Mouse (Mus musculus): ENCODE measurements around the gene Ptch2. TPM values are rescaled to one million over a fixed set of nuclear protein-coding genes. Genes with fewer than 3 reads are reported as not detected.

Gene Ptch2
- total and polyA plus RNA-seq, 2 experiments, result 0.18 to 1.4 TPM

GRCm38 (mm10) chr4:117131890-117132793, 36.3 kb downstream of the Ptch2 start:
- DNase-seq (ENCODE audit: extremely low read depth, low read depth, low spot score), result no peak
- 44% methylated on average over 7 of the region's 7 CpGs for WGBS
- Histone ChIP-seq H3K27me3 (ENCODE audit: control insufficient read depth, insufficient read depth, low read length) (no peaks in the 10 kb centered on the region), H3K27ac (replicated peaks; ENCODE audit: insufficient read depth, low read depth, low read length) (peak overlapping the region; percentile 58), H3K9ac (ENCODE audit: low read depth, low read length) (peak overlapping the region; percentile 85), H3K4me1 (ENCODE audit: control insufficient read depth, insufficient read depth, low read length) (peaks cover 21% of the 10 kb centered on the region), H3K4me3 (ENCODE audit: insufficient read depth, low read depth, low read length) (peak overlapping the region; percentile 82), H3K79me2 (ENCODE audit: control insufficient read depth, insufficient read depth, low read length) (peaks cover 6% of the 10 kb centered on the region; the same call in 1 of the 2 replicates), H3K36me3 (ENCODE audit: control insufficient read depth, insufficient read depth, low read length) (peaks cover 47% of the 10 kb centered on the region)
- TF ChIP-seq CTCF (IDR thresholded peaks at IDR 0.05; ENCODE audit: low read depth, low read length) (no peak), POLR2A (IDR thresholded peaks at IDR 0.05; ENCODE audit: extremely low read depth, insufficient read depth, low read length) (no peak)

GRCm38 (mm10) chr4:117132794-117133143, 36.9 kb downstream of the Ptch2 start:
- H3K27me3 ChIP-seq (ENCODE audit: control insufficient read depth, insufficient read depth, low read length), result no peaks in the 10 kb centered on the region
- TF ChIP-seq POLR2A (IDR thresholded peaks at IDR 0.05; ENCODE audit: extremely low read depth, insufficient read depth, low read length) (no peak), CTCF (IDR thresholded peaks at IDR 0.05; ENCODE audit: low read depth, low read length) (no peak)
- H3K79me2 ChIP-seq (ENCODE audit: control insufficient read depth, insufficient read depth, low read length), result peaks cover 6% of the 10 kb centered on the region; the same call in 1 of the 2 replicates
- peak overlapping the region; percentile 82 for H3K4me3 ChIP-seq (ENCODE audit: insufficient read depth, low read depth, low read length)
- H3K27ac ChIP-seq (replicated peaks; ENCODE audit: insufficient read depth, low read depth, low read length), result peak overlapping the region; percentile 58
- peak overlapping the region; percentile 85 for H3K9ac ChIP-seq (ENCODE audit: low read depth, low read length)
- WGBS, result 42% methylated on average over 11 of the region's 11 CpGs
- H3K4me1 ChIP-seq (ENCODE audit: control insufficient read depth, insufficient read depth, low read length), result peaks cover 21% of the 10 kb centered on the region
- DNase-seq (ENCODE audit: extremely low read depth, low read depth, low spot score), result no peak
- H3K36me3 ChIP-seq (ENCODE audit: control insufficient read depth, insufficient read depth, low read length), result peaks cover 44% of the 10 kb centered on the region

GRCm38 (mm10) chr4:117133366-117133796, 37.5 kb downstream of the Ptch2 start:
- Histone ChIP-seq H3K27ac (replicated peaks; ENCODE audit: insufficient read depth, low read depth, low read length) (peak overlapping the region; percentile 58), H3K4me3 (ENCODE audit: insufficient read depth, low read depth, low read length) (peak overlapping the region; percentile 82)
- DNase-seq (ENCODE audit: extremely low read depth, low read depth, low spot score), result no peak

GRCm38 (mm10) chr4:117133817-117134600, 38.1 kb downstream of the Ptch2 start, which contains the start of gene Plk3:
TSS of gene Plk3 (minus strand) at chr4:117133963.
- 1% methylated on average over 48 of the region's 48 CpGs for WGBS
- Histone ChIP-seq H3K36me3 (ENCODE audit: control insufficient read depth, insufficient read depth, low read length) (peaks cover 33% of the 10 kb centered on the region), H3K4me3 (ENCODE audit: insufficient read depth, low read depth, low read length) (peak within 1 kb of the TSS; percentile 82), H3K9ac (ENCODE audit: low read depth, low read length) (peak within 1 kb of the TSS; percentile 85), H3K27me3 (ENCODE audit: control insufficient read depth, insufficient read depth, low read length) (no peaks in the 10 kb centered on the region), H3K4me1 (ENCODE audit: control insufficient read depth, insufficient read depth, low read length) (peaks cover 26% of the 10 kb centered on the region), H3K79me2 (ENCODE audit: control insufficient read depth, insufficient read depth, low read length) (peaks cover 6% of the 10 kb centered on the region; the same call in 1 of the 2 replicates), H3K27ac (replicated peaks; ENCODE audit: insufficient read depth, low read depth, low read length) (peak within 1 kb of the TSS; percentile 89)
- peak; percentile 13; the same call in 1 of the 2 replicates for TF ChIP-seq CTCF (IDR thresholded peaks at IDR 0.05; ENCODE audit: low read depth, low read length)
- TF ChIP-seq POLR2A (IDR thresholded peaks at IDR 0.05; ENCODE audit: extremely low read depth, insufficient read depth, low read length), result peak; percentile 93
- peak; percentile 93 for DNase-seq (ENCODE audit: extremely low read depth, low read depth, low spot score)

More at GRCm38 (mm10) chr4:117133366-117133796, 37.5 kb downstream of the Ptch2 start:
- TF ChIP-seq POLR2A (IDR thresholded peaks at IDR 0.05; ENCODE audit: extremely low read depth, insufficient read depth, low read length) (no peak), CTCF (IDR thresholded peaks at IDR 0.05; ENCODE audit: low read depth, low read length) (no peak)
- WGBS, result under 1% methylated on average over 42 of the region's 42 CpGs
- Histone ChIP-seq H3K9ac (ENCODE audit: low read depth, low read length) (peak overlapping the region; percentile 85), H3K79me2 (ENCODE audit: control insufficient read depth, insufficient read depth, low read length) (peaks cover 6% of the 10 kb centered on the region; the same call in 1 of the 2 replicates), H3K27me3 (ENCODE audit: control insufficient read depth, insufficient read depth, low read length) (no peaks in the 10 kb centered on the region), H3K4me1 (ENCODE audit: control insufficient read depth, insufficient read depth, low read length) (peaks cover 23% of the 10 kb centered on the region), H3K36me3 (ENCODE audit: control insufficient read depth, insufficient read depth, low read length) (peaks cover 39% of the 10 kb centered on the region)

GRCm38 (mm10) chr4:117134601-117134995, 38.7 kb downstream of the Ptch2 start:
- Histone ChIP-seq H3K36me3 (ENCODE audit: control insufficient read depth, insufficient read depth, low read length) (peaks cover 28% of the 10 kb centered on the region), H3K4me3 (ENCODE audit: insufficient read depth, low read depth, low read length) (peak overlapping the region; percentile 44), H3K4me1 (ENCODE audit: control insufficient read depth, insufficient read depth, low read length) (peaks cover 26% of the 10 kb centered on the region), H3K27me3 (ENCODE audit: control insufficient read depth, insufficient read depth, low read length) (no peaks in the 10 kb centered on the region), H3K79me2 (ENCODE audit: control insufficient read depth, insufficient read depth, low read length) (peaks cover 6% of the 10 kb centered on the region; the same call in 1 of the 2 replicates), H3K27ac (replicated peaks; ENCODE audit: insufficient read depth, low read depth, low read length) (peak overlapping the region; percentile 89), H3K9ac (ENCODE audit: low read depth, low read length) (peak overlapping the region; percentile 65)
- DNase-seq (ENCODE audit: extremely low read depth, low read depth, low spot score), result peak; percentile 82
- 9% methylated on average over 2 of the region's 2 CpGs for WGBS
- TF ChIP-seq CTCF (IDR thresholded peaks at IDR 0.05; ENCODE audit: low read depth, low read length), result no peak
- TF ChIP-seq POLR2A (IDR thresholded peaks at IDR 0.05; ENCODE audit: extremely low read depth, insufficient read depth, low read length), result no peak

Data from liver, adult 2 months (tissue).